Mouse (Mus musculus) lung, adult 2 months (tissue): ENCODE measurements around the gene Wasf3.
"Not testable (repeated sequence)": the region's sequence is repeated elsewhere in the genome, so short reads cannot be mapped to it uniquely, and the experiment has no call there.

Experiments used
- CTCF ChIP-seq: fragments of 200-500 bp; IDR thresholded peaks from 2 replicates; pipeline ENCODE4 v1.5.1; 2011; ENCODE audit warnings: mild to moderate bottlenecking, low read length, control low read depth; ENCODE audit not compliant: insufficient read depth
- POLR2A ChIP-seq: fragments of 200-500 bp; IDR thresholded peaks from 2 replicates; pipeline ENCODE4 v1.6.1; 2011; ENCODE audit warnings: low read depth, mild to moderate bottlenecking, control low read depth, low read length, borderline replicate concordance; ENCODE audit errors: extremely low read depth

GRCm38 (mm10) chr5:146479564-146479963 is 94.8 kb downstream of the Wasf3 start:
- peak; percentile 10; the same call in 1 of the 2 replicates for TF ChIP-seq CTCF
- TF ChIP-seq POLR2A: not testable (repeated sequence)
